Mouse (Mus musculus): Measurements from ENCODE around the gene Duoxa2.

- peak; percentile 48 for TF ChIP-seq CTCF (IDR thresholded peaks at IDR 0.05; ENCODE audit: low read depth)
- peak; percentile 73 for TF ChIP-seq EP300 (optimal IDR thresholded peaks at IDR 0.05)
These were observed 46.6 kb downstream of the Duoxa2 start for GRCm38 (mm10) chr2:122345106-122345893.
